Mouse (Mus musculus): ENCODE data around the gene Foxn1. TPM values are rescaled to one million over a fixed set of nuclear protein-coding genes. Genes with fewer than 3 reads are reported as not detected.

Foxn1 gene
- polyA plus RNA-seq, 1 experiment from 2014 or later = not detected

DNA sequence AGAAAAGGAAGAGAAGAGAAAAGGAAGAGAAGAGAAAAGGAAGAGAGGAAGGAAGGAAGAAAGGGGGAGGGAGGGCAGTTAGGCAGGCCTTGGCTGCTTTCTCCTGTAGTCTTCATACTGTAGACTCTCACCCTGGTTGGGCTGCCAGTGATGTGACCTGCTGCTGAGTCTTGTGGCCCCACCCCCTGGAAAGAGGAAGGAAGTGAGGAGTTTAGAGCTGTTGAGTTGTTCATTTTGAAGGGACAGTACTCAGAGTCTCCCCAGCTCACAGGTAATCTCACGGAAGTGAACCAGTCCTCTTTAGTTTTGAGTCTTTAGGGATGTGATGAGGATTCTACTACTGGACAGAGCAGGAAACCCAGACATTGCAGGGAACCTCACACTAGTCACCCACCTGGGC, 33.3 kb downstream of the Foxn1 start:
- Histone ChIP-seq H3K4me1 (replicated peaks; ENCODE audit: control insufficient read depth, insufficient read depth, low read length) (no peaks in the 10 kb centered on the region), H3K27me3 (replicated peaks; ENCODE audit: control insufficient read depth, insufficient read depth, low read length) (no peaks in the 10 kb centered on the region), H3K9me3 (ENCODE audit: control insufficient read depth, low read length) (no peaks in the 10 kb centered on the region), H3K4me2 (ENCODE audit: low read length) (no peak overlapping the region), H3K36me3 (ENCODE audit: control insufficient read depth, insufficient read depth) (no peaks in the 10 kb centered on the region), H3K9ac (replicated peaks; ENCODE audit: low read depth, low read length) (no peak overlapping the region), H3K4me3 (replicated peaks; ENCODE audit: low read length) (no peak overlapping the region), H3K27ac (ENCODE audit: low read length) (no peak overlapping the region)
- WGBS = 93% methylated on average over 1 of the region's 1 CpGs
- ATAC-seq = no peak

DNA sequence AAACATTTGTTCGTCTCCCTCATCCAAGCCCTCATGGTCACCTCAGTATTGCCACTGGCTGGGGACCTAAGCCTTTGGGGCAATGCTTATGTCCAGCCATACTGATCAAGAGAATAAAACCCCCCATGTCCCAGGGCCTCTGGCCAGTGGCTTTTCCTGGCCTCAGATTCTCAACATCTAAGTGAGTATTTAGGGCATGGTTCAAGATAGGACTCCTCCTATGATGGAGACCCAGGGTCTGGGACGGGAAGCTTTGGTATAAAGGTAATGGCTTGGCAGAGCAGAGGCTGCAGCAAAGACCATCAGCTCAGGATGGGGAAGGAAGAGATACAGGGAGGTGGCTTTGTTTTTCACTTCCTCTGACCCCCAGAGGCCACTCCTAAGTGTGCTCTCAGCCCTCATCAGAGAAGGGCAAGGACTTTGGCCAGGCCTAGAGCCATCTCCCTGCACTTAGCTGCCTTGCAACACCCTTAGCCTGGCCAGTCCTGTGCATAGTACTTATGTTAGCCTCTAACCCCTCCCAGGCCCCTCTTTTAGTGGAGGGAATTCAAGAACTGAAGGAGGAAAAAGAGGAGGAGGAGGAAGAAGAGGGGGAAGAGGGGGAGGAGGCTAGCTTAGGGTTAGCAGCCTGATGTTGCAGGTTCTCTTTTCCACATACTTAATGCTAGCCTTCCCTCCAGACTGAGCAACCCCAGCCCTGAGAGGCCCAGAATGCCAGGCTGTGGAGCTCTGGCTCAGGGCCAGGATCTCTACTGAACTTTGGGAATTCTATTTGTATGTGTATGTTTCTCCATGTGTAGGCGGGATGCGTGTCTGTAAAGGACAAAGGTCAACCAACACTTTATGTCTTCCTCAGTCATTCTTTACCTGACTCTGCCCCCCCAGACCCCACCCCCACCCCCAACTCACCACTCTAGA, 36.7 kb downstream of the Foxn1 start:
- no peaks in the 10 kb centered on the region for H3K36me3 ChIP-seq (ENCODE audit: control insufficient read depth, insufficient read depth)
- H3K4me1 ChIP-seq (replicated peaks; ENCODE audit: control insufficient read depth, insufficient read depth, low read length) = peaks cover 9% of the 10 kb centered on the region
- 78% methylated on average over 4 of the region's 4 CpGs for WGBS
- H3K4me3 ChIP-seq (replicated peaks; ENCODE audit: low read length) = no peak overlapping the region
- H3K4me2 ChIP-seq (ENCODE audit: low read length) = no peak overlapping the region
- H3K9me3 ChIP-seq (ENCODE audit: control insufficient read depth, low read length) = no peaks in the 10 kb centered on the region
- H3K27ac ChIP-seq (ENCODE audit: low read length) = no peak overlapping the region
- H3K27me3 ChIP-seq (replicated peaks; ENCODE audit: control insufficient read depth, insufficient read depth, low read length) = no peaks in the 10 kb centered on the region
- no peak for ATAC-seq
- no peak overlapping the region for H3K9ac ChIP-seq (replicated peaks; ENCODE audit: low read depth, low read length)

GRCm38 (mm10) chr11:78348474-78348873, 37.9 kb downstream of the Foxn1 start:
- Histone ChIP-seq H3K4me2 (ENCODE audit: low read length) (no peak overlapping the region), H3K4me1 (replicated peaks; ENCODE audit: control insufficient read depth, insufficient read depth, low read length) (peaks cover 18% of the 10 kb centered on the region), H3K27me3 (replicated peaks; ENCODE audit: control insufficient read depth, insufficient read depth, low read length) (no peaks in the 10 kb centered on the region), H3K4me3 (replicated peaks; ENCODE audit: low read length) (no peak overlapping the region), H3K9ac (replicated peaks; ENCODE audit: low read depth, low read length) (no peak overlapping the region), H3K9me3 (ENCODE audit: control insufficient read depth, low read length) (no peaks in the 10 kb centered on the region), H3K36me3 (ENCODE audit: control insufficient read depth, insufficient read depth) (no peaks in the 10 kb centered on the region), H3K27ac (ENCODE audit: low read length) (no peak overlapping the region)
- 84% methylated on average over 7 of the region's 7 CpGs for WGBS
- no peak for ATAC-seq

DNA sequence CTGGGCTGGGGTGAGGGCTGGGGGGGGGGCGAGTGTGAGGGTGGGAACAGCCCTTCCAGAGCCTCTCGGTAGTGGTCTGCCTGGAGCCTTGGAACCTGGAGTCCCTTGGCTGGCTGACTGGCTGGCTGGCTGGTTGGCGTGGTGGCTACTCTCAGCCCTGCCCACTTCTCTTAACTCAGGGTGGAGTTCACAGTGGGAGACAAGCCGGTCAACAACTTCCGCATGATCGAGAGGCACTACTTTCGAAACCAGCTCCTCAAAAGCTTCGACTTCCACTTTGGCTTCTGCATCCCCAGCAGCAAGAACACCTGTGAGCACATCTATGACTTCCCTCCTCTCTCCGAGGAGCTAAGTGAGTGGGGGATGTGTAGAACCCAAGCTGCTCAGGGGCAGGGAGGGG, 38.5 kb downstream of the Foxn1 start:
- H3K9ac ChIP-seq (replicated peaks; ENCODE audit: low read depth, low read length) = no peak overlapping the region
- ATAC-seq = no peak

GRCm38 (mm10) chr11:78347070-78347754, 39.1 kb downstream of the Foxn1 start:
- Histone ChIP-seq H3K9ac (replicated peaks; ENCODE audit: low read depth, low read length) (no peak overlapping the region), H3K4me2 (ENCODE audit: low read length) (no peak overlapping the region), H3K36me3 (ENCODE audit: control insufficient read depth, insufficient read depth) (no peaks in the 10 kb centered on the region), H3K27me3 (replicated peaks; ENCODE audit: control insufficient read depth, insufficient read depth, low read length) (no peaks in the 10 kb centered on the region), H3K4me1 (replicated peaks; ENCODE audit: control insufficient read depth, insufficient read depth, low read length) (peaks cover 21% of the 10 kb centered on the region), H3K27ac (ENCODE audit: low read length) (no peak overlapping the region), H3K9me3 (ENCODE audit: control insufficient read depth, low read length) (no peaks in the 10 kb centered on the region), H3K4me3 (replicated peaks; ENCODE audit: low read length) (no peak overlapping the region)
- 90% methylated on average over 10 of the region's 10 CpGs for WGBS
- ATAC-seq = no peak

More for the DNA sequence above, 38.5 kb downstream of the Foxn1 start:
- no peak overlapping the region for H3K27ac ChIP-seq (ENCODE audit: low read length)
- no peak overlapping the region for H3K4me2 ChIP-seq (ENCODE audit: low read length)
- 87% methylated on average over 9 of the region's 9 CpGs for WGBS
- H3K4me3 ChIP-seq (replicated peaks; ENCODE audit: low read length) = no peak overlapping the region
- no peaks in the 10 kb centered on the region for H3K27me3 ChIP-seq (replicated peaks; ENCODE audit: control insufficient read depth, insufficient read depth, low read length)
- peaks cover 21% of the 10 kb centered on the region for H3K4me1 ChIP-seq (replicated peaks; ENCODE audit: control insufficient read depth, insufficient read depth, low read length)
- H3K36me3 ChIP-seq (ENCODE audit: control insufficient read depth, insufficient read depth) = no peaks in the 10 kb centered on the region
- H3K9me3 ChIP-seq (ENCODE audit: control insufficient read depth, low read length) = no peaks in the 10 kb centered on the region

DNA sequence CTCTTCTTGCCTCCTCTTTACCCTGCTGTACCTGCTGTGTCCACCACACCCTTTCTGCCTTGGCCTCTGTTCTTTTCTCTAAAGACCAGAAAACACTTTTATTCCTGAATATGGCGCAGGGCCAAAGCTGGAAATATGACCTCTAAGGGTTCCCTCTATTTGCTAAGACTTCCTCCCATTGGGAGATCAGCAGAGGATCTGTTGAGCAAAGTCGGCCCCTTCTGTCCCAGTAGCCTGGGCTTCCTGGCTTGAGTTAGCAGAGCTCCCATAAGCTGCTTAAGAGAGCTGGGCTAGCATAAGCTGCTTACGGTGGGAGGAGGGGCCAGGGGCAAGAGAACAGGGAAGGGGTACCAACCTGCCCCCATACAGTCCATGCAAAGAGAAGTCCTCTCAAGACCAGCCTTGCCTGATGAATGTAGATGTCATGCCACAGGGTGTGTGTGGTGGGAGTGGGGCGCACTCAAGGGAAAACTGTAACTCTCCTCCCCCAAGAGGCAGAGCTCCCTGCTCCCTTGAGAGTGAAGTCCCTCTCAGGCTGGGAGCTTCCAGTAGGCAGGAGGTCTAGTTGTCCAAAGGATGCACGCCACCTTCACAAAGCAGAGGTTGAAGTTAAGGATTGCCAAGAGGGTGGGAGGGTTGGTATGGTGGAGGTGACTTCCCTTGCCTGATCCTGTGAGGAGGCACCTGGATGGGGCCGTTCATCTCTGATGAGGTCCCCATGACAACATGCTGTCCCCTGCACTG, 39.9 kb downstream of the Foxn1 start:
- 73% methylated on average over 6 of the region's 6 CpGs for WGBS
- Histone ChIP-seq H3K27me3 (replicated peaks; ENCODE audit: control insufficient read depth, insufficient read depth, low read length) (no peaks in the 10 kb centered on the region), H3K9ac (replicated peaks; ENCODE audit: low read depth, low read length) (no peak overlapping the region), H3K4me2 (ENCODE audit: low read length) (no peak overlapping the region), H3K9me3 (ENCODE audit: control insufficient read depth, low read length) (no peaks in the 10 kb centered on the region), H3K4me1 (replicated peaks; ENCODE audit: control insufficient read depth, insufficient read depth, low read length) (peaks cover 21% of the 10 kb centered on the region), H3K4me3 (replicated peaks; ENCODE audit: low read length) (no peak overlapping the region), H3K36me3 (ENCODE audit: control insufficient read depth, insufficient read depth) (no peaks in the 10 kb centered on the region), H3K27ac (ENCODE audit: low read length) (no peak overlapping the region)
- no peak for ATAC-seq

GRCm38 (mm10) chr11:78345801-78346200, 40.6 kb downstream of the Foxn1 start:
- no peak overlapping the region for H3K9ac ChIP-seq (replicated peaks; ENCODE audit: low read depth, low read length)
- peaks cover 21% of the 10 kb centered on the region for H3K4me1 ChIP-seq (replicated peaks; ENCODE audit: control insufficient read depth, insufficient read depth, low read length)
- no peak overlapping the region for H3K4me3 ChIP-seq (replicated peaks; ENCODE audit: low read length)
- 82% methylated on average over 7 of the region's 7 CpGs for WGBS
- no peak overlapping the region for H3K27ac ChIP-seq (ENCODE audit: low read length)
- H3K9me3 ChIP-seq (ENCODE audit: control insufficient read depth, low read length) = no peaks in the 10 kb centered on the region
- H3K36me3 ChIP-seq (ENCODE audit: control insufficient read depth, insufficient read depth) = no peaks in the 10 kb centered on the region
- no peaks in the 10 kb centered on the region for H3K27me3 ChIP-seq (replicated peaks; ENCODE audit: control insufficient read depth, insufficient read depth, low read length)
- ATAC-seq = no peak
- no peak overlapping the region for H3K4me2 ChIP-seq (ENCODE audit: low read length)

DNA sequence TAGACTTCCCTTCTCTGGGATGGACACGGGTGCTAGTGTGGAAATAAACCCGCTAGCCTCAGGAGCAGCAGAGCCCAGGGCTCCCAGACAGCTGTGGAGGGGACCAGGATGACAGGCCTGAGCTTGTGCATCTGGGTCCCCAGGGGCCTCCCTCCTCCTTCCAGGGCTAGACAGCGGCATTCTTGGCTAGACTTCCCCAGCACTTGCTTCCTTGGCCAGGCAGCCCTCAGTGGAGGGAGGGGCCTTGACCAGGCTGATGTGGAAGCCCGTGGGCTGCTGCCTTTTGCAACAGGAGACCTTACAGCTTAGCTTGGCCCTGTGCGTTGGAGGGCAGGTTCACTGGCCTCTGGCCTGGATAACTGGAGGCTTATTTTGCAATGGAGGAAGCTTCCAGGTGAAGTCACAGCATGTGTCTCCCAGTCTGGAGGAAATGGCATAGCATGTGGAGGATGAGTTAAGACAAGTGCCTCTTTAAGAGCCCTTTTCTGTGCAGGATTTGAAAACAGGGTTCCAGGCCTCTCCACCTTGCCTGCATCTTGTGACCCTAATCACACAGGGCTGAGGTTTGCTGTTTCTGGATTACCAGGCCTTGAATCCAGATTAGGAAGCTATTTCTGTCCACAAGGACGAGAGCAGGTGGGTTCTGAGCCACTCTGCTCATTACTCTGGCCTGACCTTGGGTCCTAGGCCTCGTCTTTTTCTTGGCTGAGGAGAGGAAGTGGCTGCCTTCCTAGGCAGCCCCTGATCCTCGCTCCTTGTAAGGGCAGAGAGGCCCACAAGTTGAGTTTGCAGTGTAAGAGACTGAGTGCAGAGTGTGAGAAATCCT, 41.3 kb downstream of the Foxn1 start:
- no peaks in the 10 kb centered on the region for H3K9me3 ChIP-seq (ENCODE audit: control insufficient read depth, low read length)
- no peak for ATAC-seq
- H3K4me3 ChIP-seq (replicated peaks; ENCODE audit: low read length) = no peak overlapping the region
- H3K27ac ChIP-seq (ENCODE audit: low read length) = no peak overlapping the region
- peak overlapping the region; percentile 0; the same call in 1 of the 2 replicates for H3K4me2 ChIP-seq (ENCODE audit: low read length)
- H3K27me3 ChIP-seq (replicated peaks; ENCODE audit: control insufficient read depth, insufficient read depth, low read length) = no peaks in the 10 kb centered on the region
- H3K9ac ChIP-seq (replicated peaks; ENCODE audit: low read depth, low read length) = 0 out of 2 replicates have a peak overlapping the region, but pooled peaks have one; percentile 9
- peaks cover 21% of the 10 kb centered on the region for H3K4me1 ChIP-seq (replicated peaks; ENCODE audit: control insufficient read depth, insufficient read depth, low read length)
- H3K36me3 ChIP-seq (ENCODE audit: control insufficient read depth, insufficient read depth) = peaks cover 1% of the 10 kb centered on the region; the same call in 1 of the 2 replicates
- WGBS = 59% methylated on average over 8 of the region's 8 CpGs
